Mouse (Mus musculus) layer of hippocampus, adult 11-12 months (tissue): ENCODE measurements at regions not wholly inside any gene's neighbourhood (a gene's known extent, or its start where the extent isn't known, plus 50 kb on each side); places are given as distances from the start of the nearest gene placed in this dataset.

ENCODE experiments used
- DNase-seq: peaks from one replicate; pipeline ENCODE4 v3.0.0; 2022; ENCODE audit warnings: low spot score

GRCm38 (mm10) chr10:72551561-72551960 lies 103.1 kb upstream of the Zwint start:
- no peak for DNase-seq

GRCm38 (mm10) chr10:72573991-72574652 lies 80.5 kb upstream of the Zwint start:
- no peak for DNase-seq

- no peak for DNase-seq
Measured at GRCm38 (mm10) chr10:72577713-72578112, 76.9 kb upstream of the Zwint start.

- DNase-seq = no peak
Measured at GRCm38 (mm10) chr10:72578501-72578900, 76.1 kb upstream of the Zwint start.

GRCm38 (mm10) chr10:72581311-72581710 lies 73.3 kb upstream of the Zwint start:
- DNase-seq = no peak

- DNase-seq = no peak
Measured at GRCm38 (mm10) chr10:72588561-72588960, 66.1 kb upstream of the Zwint start.

GRCm38 (mm10) chr10:72593049-72593448 lies 61.6 kb upstream of the Zwint start:
- DNase-seq = no peak
